ENCODE assay signal across 8 mouse cellular contexts in the genomic region with DNA sequence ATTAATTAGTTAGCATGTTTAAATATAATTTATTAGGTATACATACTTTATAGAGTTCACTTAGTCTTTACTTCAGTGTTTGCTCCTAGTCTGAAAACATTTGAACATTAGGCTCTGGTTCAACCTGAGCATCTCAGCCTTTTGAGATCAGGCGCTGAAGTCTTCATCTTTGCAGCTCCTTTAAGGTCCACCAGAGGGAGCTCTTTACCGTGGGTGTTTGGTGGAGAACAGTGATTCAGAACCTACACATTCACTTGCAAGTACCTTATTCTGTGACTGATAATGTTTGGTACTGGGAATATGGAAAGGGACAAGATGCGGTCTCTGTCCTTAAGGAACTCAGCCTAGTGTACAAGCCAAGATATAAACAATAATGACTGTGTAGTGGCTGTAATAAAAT. TPM values are rescaled to one million over a fixed set of nuclear protein-coding genes. Genes with fewer than 3 reads are reported as not detected.
DNase-seq lines count a peak whose midpoint lies in the region; ATAC-seq and TF ChIP-seq lines count a peak whose summit lies in the region.

No protein-coding gene starts in this region.

- H3K4me1 ChIP-seq in kidney, embryonic 14.5 days (ENCODE audit: control insufficient read depth, insufficient read depth, low read length) = no peaks in the 10 kb centered on the region
- H3K4me1 ChIP-seq in ES-E14 (ENCODE audit: control insufficient read depth in 2 of 2, insufficient read depth in 2 of 2, low read length in 2 of 2, poor library complexity in 1 of 2) = no peaks in the 10 kb centered on the region
- H3K4me1 ChIP-seq in neural tube, embryonic 11.5 days (ENCODE audit: control insufficient read depth, insufficient read depth, low read length) = no peaks in the 10 kb centered on the region

- no peak overlapping the region for H3K9ac ChIP-seq in kidney, embryonic 14.5 days (ENCODE audit: low read depth, low read length)
- no peak overlapping the region for H3K9ac ChIP-seq in ES-E14 (ENCODE audit: insufficient read depth, low read depth, low read length, poor library complexity, severe bottlenecking)
- H3K9ac ChIP-seq in neural tube, embryonic 11.5 days (ENCODE audit: low read length) = no peak overlapping the region

- no peaks in the 10 kb centered on the region for H3K27me3 ChIP-seq in kidney, embryonic 14.5 days (ENCODE audit: control insufficient read depth, insufficient read depth, low read length)
- no peaks in the 10 kb centered on the region for H3K27me3 ChIP-seq in neural tube, embryonic 11.5 days (ENCODE audit: control insufficient read depth, insufficient read depth, low read length)

- ATAC-seq in kidney, embryonic 14.5 days (ENCODE audit: low FRiP score, low TSS enrichment) = no peak
- no peak for ATAC-seq in neural tube, embryonic 11.5 days (ENCODE audit: insufficient read depth, low FRiP score, low TSS enrichment)

- no peak overlapping the region for H3K4me3 ChIP-seq in kidney, embryonic 14.5 days (ENCODE audit: low read length)
- no peak overlapping the region for H3K4me3 ChIP-seq in ES-E14 (ENCODE audit: insufficient read depth in 1 of 2, low read depth in 1 of 2, low read length in 2 of 2, poor library complexity in 1 of 2, severe bottlenecking in 1 of 2)
- no peak overlapping the region for H3K4me3 ChIP-seq in neural tube, embryonic 11.5 days (ENCODE audit: low read depth, low read length)

- no peak overlapping the region for H3K27ac ChIP-seq in kidney, embryonic 14.5 days (ENCODE audit: low read depth, low read length)
- no peak overlapping the region for H3K27ac ChIP-seq in ES-E14 (ENCODE audit: insufficient read depth, low read depth, low read length, poor library complexity, severe bottlenecking)
- H3K27ac ChIP-seq in neural tube, embryonic 11.5 days (ENCODE audit: low read depth, low read length) = no peak overlapping the region

- no peak overlapping the region for H3K4me2 ChIP-seq in kidney, embryonic 14.5 days (replicated peaks; ENCODE audit: low read depth, low read length)
- no peak overlapping the region for H3K4me2 ChIP-seq in neural tube, embryonic 11.5 days (ENCODE audit: low read depth)

- H3K9me3 ChIP-seq in kidney, embryonic 14.5 days (ENCODE audit: control insufficient read depth, low read length) = no peaks in the 10 kb centered on the region
- no peaks in the 10 kb centered on the region for H3K9me3 ChIP-seq in ES-E14 (ENCODE audit: control insufficient read depth, insufficient read depth, low read depth, low read length)
- no peaks in the 10 kb centered on the region for H3K9me3 ChIP-seq in neural tube, embryonic 11.5 days (ENCODE audit: control insufficient read depth, low read length)

- H3K36me3 ChIP-seq in kidney, embryonic 14.5 days (ENCODE audit: control insufficient read depth, insufficient read depth, low read length) = no peaks in the 10 kb centered on the region
- H3K36me3 ChIP-seq in ES-E14 (ENCODE audit: control insufficient read depth, insufficient read depth, low read length, poor library complexity, severe bottlenecking) = no peaks in the 10 kb centered on the region
- H3K36me3 ChIP-seq in neural tube, embryonic 11.5 days (ENCODE audit: control insufficient read depth, insufficient read depth, low read length) = no peaks in the 10 kb centered on the region

- DNase-seq in kidney, adult 11 months = peak; percentile 13
- DNase-seq in ES-E14 (ENCODE audit: low read depth, low spot score) = peak; percentile 71
- peak; percentile 14 for DNase-seq in brain, embryonic 18.5 days (ENCODE audit: low read depth, low spot score)
- peak; percentile 78 for DNase-seq in forelimb bud, embryonic 11.5 days (ENCODE audit: low read depth, low spot score)
- DNase-seq in layer of hippocampus, postnatal 25 days (ENCODE audit: extremely low spot score in 1 of 2, low spot score in 1 of 2) = peak; percentile 24 to 52
- peak; percentile 56 for DNase-seq in neural tube, embryonic 11.5 days (ENCODE audit: low spot score)
- no peak for DNase-seq in ovary, postnatal 36 days (ENCODE audit: low spot score)

- 8% methylated on average over 3 of the region's 3 CpGs for WGBS in kidney, embryonic 14.5 days
- 12% methylated on average over 3 of the region's 3 CpGs for WGBS in neural tube, embryonic 11.5 days

- in situ Hi-C loops in ES-E14 (cut with MboI; ENCODE audit: low sequenced_read_pairs in 2 of 2, unreplicated experiment in 2 of 2) = loop anchor here (10.0 kb wide), 1 partner anchor 122 kb away; no protein-coding TSS in a partner anchor

TF ChIP-seq in ES-E14, 5 proteins besides CTCF, POLR2A, EP300 and RAD21:
- TF ChIP-seq ZC3H11A (IDR thresholded peaks at IDR 0.05; ENCODE audit: borderline replicate concordance, low read depth, low read length) (peak; percentile 70; the same call in 1 of the 2 replicates), HCFC1 (IDR thresholded peaks at IDR 0.05; ENCODE audit: borderline replicate concordance, insufficient read depth, low read length) (no peak), CHD2 (IDR thresholded peaks at IDR 0.05; ENCODE audit: low read depth, low read length) (no peak)
TF ChIP-seq in ES-E14: peak in this region for 1.

RNA-seq across cellular contexts. Expression of a gene that starts 13.4 kb away (rescaled TPM):
- polyA plus RNA-seq in kidney, embryonic 14.5 days (2014; fragmentation: Nextera tagmentation; extraction: Ambion mirVana) = not detected in 2 replicates
- 3.2 and 4.0 TPM in 2 replicates for total RNA-seq in ES-E14 (2012; rRNA removed)
- not detected for total RNA-seq in layer of hippocampus, postnatal 25 days (2021)
- not detected in 2 replicates for polyA plus RNA-seq in neural tube, embryonic 11.5 days (2014; fragmentation: Nextera tagmentation; extraction: Ambion mirVana)

RNA-seq across cellular contexts. Expression of a gene that starts 16.8 kb away (rescaled TPM):
- polyA plus RNA-seq in kidney, embryonic 14.5 days (2014; fragmentation: Nextera tagmentation; extraction: Ambion mirVana) = 11.0 and 22.2 TPM in 2 replicates
- 13.3 and 18.9 TPM in 2 replicates for total RNA-seq in ES-E14 (2012; rRNA removed)
- total RNA-seq in layer of hippocampus, postnatal 25 days (2021) = under 1 TPM; 0.75 to 0.79 TPM
- polyA plus RNA-seq in neural tube, embryonic 11.5 days (2014; fragmentation: Nextera tagmentation; extraction: Ambion mirVana) = 3.7 and 3.9 TPM in 2 replicates

RNA-seq across cellular contexts. Expression of a gene that starts 32.2 kb away (rescaled TPM):
- 2.3 and 3.0 TPM in 2 replicates for polyA plus RNA-seq in kidney, embryonic 14.5 days (2014; fragmentation: Nextera tagmentation; extraction: Ambion mirVana)
- total RNA-seq in ES-E14 (2012; rRNA removed) = 5.0 and 5.2 TPM in 2 replicates
- 1 to 10 TPM; 4.3 to 5.3 TPM for total RNA-seq in layer of hippocampus, postnatal 25 days (2021)
- 1.8 and 1.9 TPM in 2 replicates for polyA plus RNA-seq in neural tube, embryonic 11.5 days (2014; fragmentation: Nextera tagmentation; extraction: Ambion mirVana)

RNA-seq across cellular contexts. Expression of a gene that starts 41.2 kb away (rescaled TPM):
- not detected in 2 replicates for polyA plus RNA-seq in kidney, embryonic 14.5 days (2014; fragmentation: Nextera tagmentation; extraction: Ambion mirVana)
- not detected in 2 replicates for total RNA-seq in ES-E14 (2012; rRNA removed)
- total RNA-seq in layer of hippocampus, postnatal 25 days (2021) = not detected
- polyA plus RNA-seq in neural tube, embryonic 11.5 days (2014; fragmentation: Nextera tagmentation; extraction: Ambion mirVana) = not detected in 2 replicates

RNA-seq across cellular contexts. Expression of a gene that starts 42.6 kb away (rescaled TPM):
- not detected in 2 replicates for polyA plus RNA-seq in kidney, embryonic 14.5 days (2014; fragmentation: Nextera tagmentation; extraction: Ambion mirVana)
- total RNA-seq in ES-E14 (2012; rRNA removed) = 0.27 TPM in 1 of 2 replicates, not detected in the other
- total RNA-seq in layer of hippocampus, postnatal 25 days (2021) = not detected
- not detected in 2 replicates for polyA plus RNA-seq in neural tube, embryonic 11.5 days (2014; fragmentation: Nextera tagmentation; extraction: Ambion mirVana)
